Mouse (Mus musculus): ENCODE measurements around the gene Pms2. TPM values are rescaled to one million over a fixed set of nuclear protein-coding genes. Genes with fewer than 3 reads are reported as not detected.

Gene Pms2
- polyA plus RNA-seq, 1 experiment from 2014 or later: 14.5 TPM

DNA sequence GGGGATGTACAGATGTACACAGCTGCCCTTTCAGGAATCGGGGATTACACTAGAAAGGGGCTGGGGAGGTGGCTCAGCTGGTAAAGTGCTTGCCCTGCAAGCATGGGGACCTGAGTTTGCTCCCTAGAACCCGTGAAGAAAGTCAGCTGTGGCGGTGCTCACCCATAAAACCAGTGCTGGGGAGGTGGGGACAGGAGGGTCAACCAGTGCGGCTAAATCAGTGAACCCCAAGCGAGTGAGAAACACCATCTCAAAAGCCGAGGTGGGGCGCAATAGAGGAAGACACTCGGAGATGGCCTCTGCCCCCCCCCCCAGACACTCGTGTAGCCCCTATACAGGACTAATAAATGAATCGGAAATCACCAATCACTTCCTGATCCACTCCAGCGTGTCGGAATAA lies 56.9 kb downstream of the Pms2 start:
- H3K4me1 ChIP-seq (replicated peaks): peaks cover under 1% of the 10 kb centered on the region; the same call in 1 of the 2 replicates
- no peaks in the 10 kb centered on the region for H3K9me3 ChIP-seq (replicated peaks)
- H3K4me3 ChIP-seq (replicated peaks): no peak overlapping the region
- peaks cover 3% of the 10 kb centered on the region; the same call in 1 of the 2 replicates for H3K27me3 ChIP-seq
- H3K4me2 ChIP-seq: no peak overlapping the region
- no peak overlapping the region for H3K9ac ChIP-seq
- H3K36me3 ChIP-seq (replicated peaks): no peaks in the 10 kb centered on the region
- WGBS (ENCODE audit: insufficient replicate concordance): 70% methylated on average over 12 of the region's 12 CpGs
- no peak for ATAC-seq (ENCODE audit: insufficient read depth)
- H3K27ac ChIP-seq (replicated peaks): no peak overlapping the region

- Histone ChIP-seq H3K9me3 (replicated peaks) (no peaks in the 10 kb centered on the region), H3K27ac (replicated peaks) (peak overlapping the region; percentile 6; the same call in 1 of the 2 replicates), H3K27me3 (no peaks in the 10 kb centered on the region), H3K36me3 (replicated peaks) (no peaks in the 10 kb centered on the region), H3K4me2 (no peak overlapping the region), H3K4me1 (replicated peaks) (peaks cover 52% of the 10 kb centered on the region), H3K9ac (peak overlapping the region; percentile 12; the same call in 1 of the 2 replicates), H3K4me3 (replicated peaks) (no peak overlapping the region)
- WGBS (ENCODE audit: insufficient replicate concordance): 3% methylated on average over 3 of the region's 3 CpGs
- no peak for ATAC-seq (ENCODE audit: insufficient read depth)
Observed at GRCm38 (mm10) chr5:143972628-143973027, 62.9 kb downstream of the Pms2 start.

- H3K27ac ChIP-seq (replicated peaks): peak overlapping the region; percentile 91
Observed at GRCm38 (mm10) chr5:143974931-143975630, 65.3 kb downstream of the Pms2 start.

DNA sequence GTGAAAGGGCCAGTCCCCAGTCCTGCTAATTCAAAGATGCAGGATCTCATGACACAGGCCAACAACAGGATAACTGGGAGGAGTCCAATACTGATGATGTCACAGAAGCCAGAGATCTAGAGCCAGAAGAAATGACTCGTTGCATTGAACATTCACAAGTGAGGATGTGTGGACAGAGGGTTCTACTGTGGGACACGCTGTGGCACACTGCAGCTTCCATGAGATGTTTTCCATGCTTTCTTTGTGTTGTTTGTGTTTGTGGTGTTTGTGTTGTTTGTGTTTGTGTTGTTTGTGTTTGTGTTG lies 65.8 kb downstream of the Pms2 start:
- peaks cover 59% of the 10 kb centered on the region for H3K4me1 ChIP-seq (replicated peaks)
- no peaks in the 10 kb centered on the region for H3K36me3 ChIP-seq (replicated peaks)
- peak overlapping the region; percentile 91 for H3K27ac ChIP-seq (replicated peaks)
- H3K4me3 ChIP-seq (replicated peaks): no peak overlapping the region
- H3K9ac ChIP-seq: no peak overlapping the region
- whole genome bisulfite sequencing (ENCODE audit: insufficient replicate concordance): 26% methylated on average over 2 of the region's 2 CpGs
- no peaks in the 10 kb centered on the region; the same call in 1 of the 2 replicates for H3K27me3 ChIP-seq
- peak; percentile 11 for ATAC-seq (ENCODE audit: insufficient read depth)
- H3K9me3 ChIP-seq (replicated peaks): no peaks in the 10 kb centered on the region
- peak overlapping the region; percentile 63 for H3K4me2 ChIP-seq

More at GRCm38 (mm10) chr5:143974931-143975630, 65.3 kb downstream of the Pms2 start:
- 42% methylated on average over 4 of the region's 4 CpGs for WGBS (ENCODE audit: insufficient replicate concordance)
- peak; percentile 83 for ATAC-seq (ENCODE audit: insufficient read depth)
- Histone ChIP-seq H3K27me3 (no peaks in the 10 kb centered on the region; the same call in 1 of the 2 replicates), H3K4me1 (replicated peaks) (peaks cover 59% of the 10 kb centered on the region), H3K9me3 (replicated peaks) (no peaks in the 10 kb centered on the region), H3K36me3 (replicated peaks) (no peaks in the 10 kb centered on the region), H3K9ac (no peak overlapping the region), H3K4me3 (replicated peaks) (no peak overlapping the region), H3K4me2 (peak overlapping the region; percentile 63)

- H3K27ac ChIP-seq (replicated peaks): peak overlapping the region; percentile 91
- 0 out of 2 replicates have a peak overlapping the region, but pooled peaks have one; percentile 10 for H3K4me3 ChIP-seq (replicated peaks)
- no peaks in the 10 kb centered on the region for H3K36me3 ChIP-seq (replicated peaks)
- peak; percentile 60 for ATAC-seq (ENCODE audit: insufficient read depth)
- H3K9ac ChIP-seq: no peak overlapping the region
- 65% methylated on average over 11 of the region's 11 CpGs for WGBS (ENCODE audit: insufficient replicate concordance)
- no peaks in the 10 kb centered on the region for H3K9me3 ChIP-seq (replicated peaks)
- H3K4me2 ChIP-seq: peak overlapping the region; percentile 63
- no peaks in the 10 kb centered on the region; the same call in 1 of the 2 replicates for H3K27me3 ChIP-seq
- H3K4me1 ChIP-seq (replicated peaks): peaks cover 59% of the 10 kb centered on the region
Observed at GRCm38 (mm10) chr5:143976232-143976631, 66.5 kb downstream of the Pms2 start.

DNA sequence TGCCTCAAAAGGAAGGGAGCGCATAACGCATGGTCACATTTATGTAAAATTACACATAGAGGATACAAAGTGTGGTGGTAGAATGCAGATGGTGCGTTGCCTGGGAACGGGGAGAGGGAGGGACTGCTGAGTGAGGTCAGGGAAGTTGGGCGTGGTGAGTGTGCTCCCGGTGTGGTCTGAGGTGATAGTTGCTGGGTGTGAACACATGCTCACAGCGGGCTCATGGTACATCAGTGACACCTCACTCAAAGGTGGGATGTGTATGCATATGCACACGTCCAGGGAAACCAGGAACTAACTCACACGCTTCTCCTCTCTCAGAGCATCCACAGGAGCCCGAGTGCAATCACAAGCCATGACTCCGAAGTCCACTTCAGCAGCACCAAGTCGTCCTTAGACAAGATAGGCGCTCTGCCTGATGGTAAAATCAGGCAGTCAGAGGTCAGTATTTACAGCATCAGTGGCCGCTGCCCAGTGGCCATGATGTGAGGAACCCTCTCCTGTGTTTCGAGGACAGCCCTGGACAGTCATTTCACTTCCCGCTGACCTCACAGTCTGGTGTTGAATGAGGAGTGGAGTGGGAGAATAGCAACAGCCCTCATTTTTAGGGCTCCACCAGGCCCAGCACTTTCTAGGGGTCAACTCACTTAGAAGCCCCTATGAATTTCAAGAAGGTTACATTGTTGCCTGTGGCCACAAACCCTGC lies 67.1 kb downstream of the Pms2 start:
- Histone ChIP-seq H3K4me2 (peak overlapping the region; percentile 63), H3K9ac (no peak overlapping the region), H3K36me3 (replicated peaks) (no peaks in the 10 kb centered on the region), H3K4me3 (replicated peaks) (peak overlapping the region; percentile 10; the same call in 1 of the 2 replicates), H3K27ac (replicated peaks) (peak overlapping the region; percentile 91), H3K27me3 (no peaks in the 10 kb centered on the region; the same call in 1 of the 2 replicates), H3K9me3 (replicated peaks) (no peaks in the 10 kb centered on the region), H3K4me1 (replicated peaks) (peaks cover 57% of the 10 kb centered on the region)
- ATAC-seq (ENCODE audit: insufficient read depth): peak; percentile 91
- WGBS (ENCODE audit: insufficient replicate concordance): 52% methylated on average over 16 of the region's 16 CpGs

GRCm38 (mm10) chr5:143980858-143981257 lies 71.1 kb downstream of the Pms2 start:
- ATAC-seq (ENCODE audit: insufficient read depth): no peak
- no peak overlapping the region for H3K4me2 ChIP-seq
- H3K4me3 ChIP-seq (replicated peaks): no peak overlapping the region
- WGBS (ENCODE audit: insufficient replicate concordance): 53% methylated on average over 9 of the region's 9 CpGs
- peaks cover 24% of the 10 kb centered on the region for H3K36me3 ChIP-seq (replicated peaks)
- no peaks in the 10 kb centered on the region; the same call in 1 of the 2 replicates for H3K27me3 ChIP-seq
- H3K27ac ChIP-seq (replicated peaks): no peak overlapping the region
- H3K9ac ChIP-seq: no peak overlapping the region
- H3K9me3 ChIP-seq (replicated peaks): no peaks in the 10 kb centered on the region
- peaks cover 25% of the 10 kb centered on the region for H3K4me1 ChIP-seq (replicated peaks)

- Histone ChIP-seq H3K9ac (no peak overlapping the region), H3K4me1 (replicated peaks) (peaks cover 10% of the 10 kb centered on the region), H3K9me3 (replicated peaks) (no peaks in the 10 kb centered on the region), H3K27ac (replicated peaks) (no peak overlapping the region), H3K4me3 (replicated peaks) (no peak overlapping the region), H3K36me3 (replicated peaks) (peaks cover 37% of the 10 kb centered on the region), H3K27me3 (no peaks in the 10 kb centered on the region; the same call in 1 of the 2 replicates), H3K4me2 (no peak overlapping the region)
- ATAC-seq (ENCODE audit: insufficient read depth): no peak
- WGBS (ENCODE audit: insufficient replicate concordance): 49% methylated on average over 2 of the region's 2 CpGs
Observed at GRCm38 (mm10) chr5:143982361-143982760, 72.6 kb downstream of the Pms2 start.

Other genes with a start within 250 kb of the Pms2 start
- 3.4 TPM in 2 replicates for gene Usp42, start 177.7 kb upstream of the Pms2 start, polyA plus RNA-seq (2015; fragmentation: Nextera tagmentation; extraction: Ambion mirVana)
- gene Eif2ak1, start 92.2 kb upstream of the Pms2 start, polyA plus RNA-seq (2015; fragmentation: Nextera tagmentation; extraction: Ambion mirVana): 114 and 120 TPM in 2 replicates
- 0.30 and 0.39 TPM in 2 replicates for gene Ankrd61, start 12.3 kb upstream of the Pms2 start, polyA plus RNA-seq (2015; fragmentation: Nextera tagmentation; extraction: Ambion mirVana)
- 44.1 TPM in 2 replicates for gene Aimp2, start 117 bp upstream of the Pms2 start, polyA plus RNA-seq (2015; fragmentation: Nextera tagmentation; extraction: Ambion mirVana)
- gene Gm42421, start 18.2 kb downstream of the Pms2 start, polyA plus RNA-seq (2015; fragmentation: Nextera tagmentation; extraction: Ambion mirVana): 0.20 and 0.33 TPM in 2 replicates
- gene Rsph10b, start 23.1 kb downstream of the Pms2 start, polyA plus RNA-seq (2015; fragmentation: Nextera tagmentation; extraction: Ambion mirVana): 0.40 and 0.70 TPM in 2 replicates
- gene Ccz1, start 104.9 kb downstream of the Pms2 start, polyA plus RNA-seq (2015; fragmentation: Nextera tagmentation; extraction: Ambion mirVana): 32.9 and 35.7 TPM in 2 replicates
- gene Ocm, start 116.7 kb downstream of the Pms2 start, polyA plus RNA-seq (2015; fragmentation: Nextera tagmentation; extraction: Ambion mirVana): not detected in 2 replicates
- 2.0 and 2.2 TPM in 2 replicates for gene Lmtk2, start 190.5 kb downstream of the Pms2 start, polyA plus RNA-seq (2015; fragmentation: Nextera tagmentation; extraction: Ambion mirVana)